Mouse (Mus musculus): ENCODE measurements around the gene Nhlrc4.

Nhlrc4 gene

DNA sequence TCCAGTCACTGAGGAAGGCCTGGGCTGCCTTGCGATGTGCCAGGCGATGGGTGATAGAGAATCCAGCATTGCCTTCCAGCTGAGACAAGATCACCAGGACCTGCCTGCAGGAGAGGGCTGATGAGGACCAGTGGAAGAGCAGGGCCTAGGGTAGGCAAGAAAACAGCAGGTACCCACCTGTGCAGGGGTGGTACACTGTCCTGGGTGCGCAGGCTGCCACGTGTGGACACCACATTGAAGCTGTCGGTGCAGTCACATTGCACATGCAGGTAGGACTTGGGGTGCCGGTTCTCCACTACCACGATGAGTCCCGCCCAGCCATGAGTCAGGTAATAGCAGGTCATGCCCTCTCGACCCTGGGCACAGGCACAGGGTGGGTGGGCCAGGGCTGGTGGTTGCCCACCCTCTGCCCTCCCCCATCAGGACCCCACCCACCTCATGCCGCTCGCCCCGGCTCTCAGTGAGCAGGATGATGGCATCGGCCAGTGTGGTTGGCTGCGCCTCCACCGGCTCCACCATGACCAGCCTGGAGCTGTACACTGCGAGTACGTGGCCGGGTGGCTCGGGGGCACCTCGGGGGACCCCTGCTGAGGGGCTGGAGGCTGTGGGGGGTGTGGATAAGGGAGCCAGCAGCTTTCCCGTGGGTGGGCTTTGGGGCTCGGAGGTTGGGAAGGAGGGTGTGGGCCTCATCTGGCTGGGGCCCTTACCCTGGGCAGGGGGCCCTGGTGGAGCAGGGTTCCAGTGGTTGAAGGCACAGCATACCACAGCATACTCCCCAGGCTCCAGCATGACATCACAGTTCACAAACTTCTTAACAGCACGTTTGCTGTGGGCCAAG lies 15.1 kb upstream of the Nhlrc4 start:
- in situ Hi-C loops (cut with MboI; ENCODE audit: low pct_unique_long_range_greater_than_20kb in 1 of 2, low sequenced_read_pairs in 2 of 2, unreplicated experiment in 1 of 2), result no loop called here

DNA sequence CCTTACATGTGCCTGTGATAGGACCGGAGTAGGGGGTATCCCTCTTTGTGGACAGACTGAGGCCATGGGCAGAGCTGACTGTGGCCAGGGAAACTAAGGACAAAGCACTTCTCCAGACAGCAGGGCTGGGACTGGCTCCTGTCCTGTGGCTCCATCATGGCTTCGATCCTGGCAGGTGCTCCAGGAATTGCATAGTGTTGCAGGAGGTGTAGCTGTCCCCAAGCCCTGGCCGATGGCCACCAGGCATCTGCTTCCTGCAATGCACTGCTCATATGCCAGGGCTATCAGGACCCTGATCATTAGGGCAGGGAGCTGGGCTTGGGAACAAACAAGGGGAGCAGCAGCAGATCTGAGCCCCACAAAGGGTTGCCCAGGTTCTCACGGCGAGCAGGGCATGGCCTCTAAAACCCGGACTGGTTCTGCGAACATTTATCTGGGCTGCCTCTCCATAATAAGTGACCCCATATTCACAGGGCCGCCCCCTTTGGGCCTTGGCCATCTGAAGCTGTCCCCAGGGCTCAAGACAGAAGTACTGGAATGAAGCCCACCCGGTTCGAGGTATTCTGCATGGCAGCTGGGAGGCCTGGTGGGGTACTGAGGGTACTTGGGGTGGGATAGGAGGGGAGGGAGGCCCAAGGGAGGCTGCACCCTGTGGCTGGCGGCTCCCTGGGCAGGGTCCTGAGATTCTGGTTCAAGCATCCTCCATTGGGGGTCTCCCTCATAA lies 14.2 kb upstream of the Nhlrc4 start:
- in situ Hi-C loops (cut with MboI; ENCODE audit: low pct_unique_long_range_greater_than_20kb in 1 of 2, low sequenced_read_pairs in 2 of 2, unreplicated experiment in 1 of 2), result no loop called here

DNA sequence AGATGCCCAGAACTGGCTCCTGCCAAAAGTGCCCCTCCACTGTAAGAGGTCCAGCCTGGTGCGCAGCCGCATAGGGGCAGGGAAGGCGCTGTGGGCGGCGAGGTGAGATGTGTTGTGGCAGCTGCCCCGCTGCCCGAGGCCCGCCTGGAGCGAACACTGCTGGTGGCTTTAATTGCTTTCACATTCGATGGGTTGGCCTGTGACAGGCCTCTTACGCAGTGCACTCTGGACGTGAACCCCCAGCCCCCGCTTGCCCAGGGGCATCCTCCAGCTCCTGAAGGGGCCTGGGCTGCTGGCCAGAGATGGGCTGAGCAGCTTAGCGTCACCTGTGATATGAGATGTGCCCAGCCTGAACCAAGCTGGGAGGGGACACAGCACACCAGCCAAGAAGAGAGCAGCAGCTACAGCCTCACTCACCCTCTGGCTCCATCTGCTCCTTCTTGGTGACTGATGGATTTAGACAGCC lies 12.9 kb upstream of the Nhlrc4 start:
- in situ Hi-C loops (cut with MboI; ENCODE audit: low pct_unique_long_range_greater_than_20kb in 1 of 2, low sequenced_read_pairs in 2 of 2, unreplicated experiment in 1 of 2), result no loop called here

DNA sequence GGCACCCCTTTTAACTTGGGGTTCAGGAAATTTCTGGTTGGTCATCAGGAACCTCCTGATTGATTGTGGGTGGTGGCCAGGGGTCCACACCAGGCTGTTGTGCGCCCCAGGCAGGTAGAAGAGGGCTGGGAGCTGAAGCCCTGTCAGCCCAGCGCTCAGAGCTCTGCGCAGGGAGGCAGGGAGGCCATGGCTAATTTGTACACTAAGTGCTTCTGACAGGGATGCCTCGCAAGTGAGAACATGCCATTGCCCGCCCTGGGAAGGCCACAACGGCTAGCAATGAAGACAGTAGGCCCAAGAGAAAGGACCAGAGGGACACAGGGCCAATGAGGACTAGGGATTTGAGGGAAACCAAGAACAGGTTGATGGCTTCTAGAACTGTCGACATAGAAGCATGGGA lies 11.9 kb upstream of the Nhlrc4 start:
- in situ Hi-C loops (cut with MboI; ENCODE audit: low pct_unique_long_range_greater_than_20kb in 1 of 2, low sequenced_read_pairs in 2 of 2, unreplicated experiment in 1 of 2), result no loop called here

DNA sequence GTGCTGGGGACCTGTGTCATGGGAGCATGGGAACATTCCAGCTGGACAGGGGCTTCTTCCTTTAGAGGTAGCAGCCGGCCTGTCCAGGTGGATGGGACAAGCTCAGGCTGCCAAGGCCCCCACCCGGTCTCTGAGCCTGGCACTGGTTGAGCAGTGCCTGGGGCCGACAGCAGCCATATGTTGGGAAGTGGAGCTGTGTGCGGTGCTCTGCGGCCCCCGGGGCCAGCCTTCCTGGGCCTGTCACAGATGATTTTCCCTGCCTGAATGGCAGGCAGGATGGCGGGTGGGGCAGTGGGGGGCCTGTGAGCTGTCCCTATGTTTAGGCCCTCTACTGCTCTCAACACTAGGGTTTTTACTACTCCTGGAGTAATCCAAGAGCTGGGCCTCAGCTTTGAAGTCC lies 11.4 kb upstream of the Nhlrc4 start:
- in situ Hi-C loops (cut with MboI; ENCODE audit: low pct_unique_long_range_greater_than_20kb in 1 of 2, low sequenced_read_pairs in 2 of 2, unreplicated experiment in 1 of 2), result no loop called here

DNA sequence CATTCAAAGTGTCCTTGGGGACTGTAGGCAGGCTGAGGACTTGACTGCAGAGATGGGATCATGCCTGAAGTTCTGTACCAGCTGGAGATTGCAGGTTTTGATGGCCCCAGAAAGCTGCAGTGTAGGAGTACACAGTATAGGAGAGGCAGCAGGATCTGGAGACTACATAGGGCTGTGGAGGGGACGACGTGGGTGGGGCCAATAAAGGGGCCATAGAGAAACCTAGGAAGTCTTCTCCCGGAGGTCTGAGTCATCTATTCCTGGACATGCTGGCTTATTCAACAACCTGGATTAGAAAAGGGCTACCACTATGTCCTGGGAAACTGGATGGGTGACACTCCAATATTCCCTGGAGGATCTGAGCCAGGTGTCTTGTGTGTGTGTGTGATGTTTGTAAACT lies 11.0 kb upstream of the Nhlrc4 start:
- in situ Hi-C loops (cut with MboI; ENCODE audit: low pct_unique_long_range_greater_than_20kb in 1 of 2, low sequenced_read_pairs in 2 of 2, unreplicated experiment in 1 of 2), result no loop called here

DNA sequence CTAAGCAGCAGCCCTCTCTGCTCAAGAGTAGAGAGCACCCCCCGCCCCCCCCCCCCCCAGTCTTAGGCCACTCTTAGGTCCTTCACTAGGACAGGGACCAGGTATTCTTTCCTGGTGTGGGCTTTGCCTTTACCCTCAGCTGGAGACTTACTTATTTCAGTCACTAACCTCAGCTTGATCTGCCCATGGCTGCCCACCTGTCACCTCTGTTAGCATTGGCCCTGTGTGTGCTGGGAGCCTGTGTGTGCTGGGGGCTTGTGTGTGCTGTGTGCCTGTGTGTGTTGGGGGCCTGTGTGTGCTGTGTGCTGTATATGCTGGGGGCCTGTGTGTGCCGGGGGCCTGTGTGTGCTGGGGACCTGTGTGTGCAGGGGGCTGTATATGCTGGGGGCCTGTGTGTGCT lies 9.9 kb upstream of the Nhlrc4 start:
- in situ Hi-C loops (cut with MboI; ENCODE audit: low pct_unique_long_range_greater_than_20kb in 1 of 2, low sequenced_read_pairs in 2 of 2, unreplicated experiment in 1 of 2), result no loop called here

DNA sequence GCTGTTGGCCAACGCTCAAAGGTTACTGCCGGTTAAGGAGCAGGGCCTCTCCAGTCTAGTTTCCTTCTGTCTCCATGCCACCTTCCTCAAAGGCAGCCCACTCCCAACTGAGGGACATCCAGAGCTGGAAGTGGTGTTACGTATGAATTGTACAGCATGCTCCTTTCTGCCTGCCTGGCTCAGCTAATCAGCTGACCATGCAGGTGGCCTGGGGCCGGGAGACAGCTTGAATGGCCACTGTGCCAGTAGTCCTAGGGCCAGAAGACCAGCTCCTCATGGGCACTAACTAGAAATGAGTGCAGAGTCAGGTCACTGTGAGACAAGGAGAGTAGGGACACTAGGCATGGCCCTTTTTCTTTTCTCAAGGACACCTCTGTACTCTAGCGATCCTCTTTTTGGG lies 8.4 kb upstream of the Nhlrc4 start:
- in situ Hi-C loops (cut with MboI; ENCODE audit: low pct_unique_long_range_greater_than_20kb in 1 of 2, low sequenced_read_pairs in 2 of 2, unreplicated experiment in 1 of 2), result no loop called here

DNA sequence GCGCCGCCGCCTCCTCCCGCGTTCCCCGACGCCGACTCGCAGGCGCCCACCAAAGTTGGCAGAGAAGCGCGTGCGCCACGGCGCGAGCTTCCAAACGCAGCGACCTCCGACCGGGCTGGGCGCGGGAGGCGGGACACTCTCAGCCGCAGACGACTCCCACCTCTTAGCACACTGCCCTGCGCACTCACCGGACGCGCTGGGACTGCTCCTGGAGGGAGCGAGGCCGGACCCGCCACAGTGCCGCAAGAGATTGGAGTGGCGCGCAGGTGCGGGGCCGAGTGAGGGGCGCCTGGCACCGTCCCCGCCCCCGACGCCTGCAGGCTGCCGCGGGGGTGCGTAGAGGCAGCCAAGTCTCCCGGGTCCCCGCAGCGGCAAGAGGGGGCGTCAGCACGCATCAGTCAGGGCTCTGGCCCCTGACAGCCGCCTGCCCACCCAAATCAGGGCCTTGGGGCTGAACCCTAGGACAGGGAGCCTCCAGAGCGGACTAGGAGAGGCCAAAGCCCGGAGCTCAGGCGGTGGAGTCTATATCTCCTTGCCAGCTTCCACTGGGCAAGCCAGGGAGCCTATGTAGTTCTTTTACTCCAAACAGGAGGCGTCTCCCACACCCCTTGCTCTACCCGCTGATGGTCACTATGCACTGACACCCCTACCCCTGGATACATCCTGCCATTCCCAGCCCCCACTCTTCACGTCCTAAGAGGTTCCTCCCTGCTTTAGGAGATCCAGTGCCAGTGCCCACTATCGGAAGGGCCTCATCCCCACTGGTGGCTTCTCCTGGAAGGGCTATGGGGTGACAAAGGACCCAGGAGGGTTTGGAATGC lies 7.3 kb upstream of the Nhlrc4 start, which contains the start of gene A930017K11Rik:
Gene A930017K11Rik, minus strand, starts transcription at position 763 of the 821 bp plus-strand sequence.
- in situ Hi-C loops (cut with MboI; ENCODE audit: low pct_unique_long_range_greater_than_20kb in 1 of 2, low sequenced_read_pairs in 2 of 2, unreplicated experiment in 1 of 2), result no loop called here

DNA sequence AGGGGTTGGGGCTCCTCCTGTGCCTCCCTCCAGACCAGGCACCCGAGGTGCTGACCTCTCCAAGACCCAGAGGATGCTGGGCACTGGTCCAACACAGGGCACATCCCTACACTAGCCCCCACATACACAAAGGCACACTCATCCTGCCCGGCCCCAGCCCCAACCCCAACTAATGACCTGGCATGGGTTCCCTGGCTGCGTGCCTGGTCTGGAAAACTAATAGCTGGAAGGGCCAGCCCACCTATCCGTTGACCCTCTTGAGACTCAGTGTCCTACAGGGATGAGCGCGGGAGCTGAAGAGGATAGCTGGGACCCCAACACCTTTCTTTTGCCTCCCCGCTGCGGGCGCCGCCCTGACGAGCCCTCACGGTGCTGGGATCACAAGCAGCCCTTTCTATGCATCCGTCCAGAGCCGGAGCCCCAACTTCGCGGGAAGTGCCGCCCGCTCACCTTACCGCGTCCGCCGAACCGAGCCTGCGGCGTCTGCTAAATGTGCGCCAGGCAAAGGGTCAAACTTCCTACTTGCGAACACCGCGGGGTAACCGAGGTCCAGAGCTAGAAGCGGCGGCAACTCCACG lies 6.6 kb upstream of the Nhlrc4 start:
- in situ Hi-C loops (cut with MboI; ENCODE audit: low pct_unique_long_range_greater_than_20kb in 1 of 2, low sequenced_read_pairs in 2 of 2, unreplicated experiment in 1 of 2), result no loop called here

DNA sequence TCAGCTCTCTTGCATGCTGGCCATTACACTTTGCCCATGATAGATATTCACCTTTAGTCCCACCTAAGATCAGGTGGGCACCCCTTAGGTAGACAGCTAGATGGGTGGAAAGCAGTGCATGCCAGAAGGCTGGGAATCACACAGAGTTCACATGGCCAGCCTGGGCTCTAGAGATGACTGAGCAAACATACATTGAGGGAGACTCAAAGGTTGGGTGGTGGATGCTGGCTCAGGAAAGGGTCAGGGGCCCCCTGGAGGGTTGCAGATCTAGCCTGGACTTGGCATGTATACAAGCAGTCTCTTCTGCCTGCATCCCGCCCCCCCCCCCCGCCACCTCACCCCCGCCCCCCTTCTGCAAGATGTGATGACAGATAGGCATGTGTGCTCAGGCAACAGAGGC lies 5.9 kb upstream of the Nhlrc4 start:
- in situ Hi-C loops (cut with MboI; ENCODE audit: low pct_unique_long_range_greater_than_20kb in 1 of 2, low sequenced_read_pairs in 2 of 2, unreplicated experiment in 1 of 2), result no loop called here

DNA sequence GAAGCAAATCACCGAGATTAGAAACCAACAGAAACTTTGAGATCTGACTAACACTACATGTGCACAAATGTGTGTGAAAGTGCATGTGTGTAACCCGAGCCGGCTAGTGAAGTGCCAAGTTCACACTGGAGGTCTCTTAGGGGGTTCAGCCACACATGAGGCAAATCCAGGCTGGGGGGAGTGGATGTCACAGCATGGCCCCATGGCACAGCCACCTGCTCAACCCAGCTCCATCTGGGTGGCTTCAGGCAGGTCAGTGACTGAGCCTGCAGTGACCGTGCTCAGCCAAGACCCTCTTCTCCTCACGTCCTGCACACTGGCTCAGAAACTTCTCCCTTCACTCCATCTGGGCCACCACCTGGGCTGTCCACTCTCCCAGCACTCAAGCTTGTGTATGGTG lies 5.2 kb upstream of the Nhlrc4 start:
- in situ Hi-C loops (cut with MboI; ENCODE audit: low pct_unique_long_range_greater_than_20kb in 1 of 2, low sequenced_read_pairs in 2 of 2, unreplicated experiment in 1 of 2), result no loop called here

DNA sequence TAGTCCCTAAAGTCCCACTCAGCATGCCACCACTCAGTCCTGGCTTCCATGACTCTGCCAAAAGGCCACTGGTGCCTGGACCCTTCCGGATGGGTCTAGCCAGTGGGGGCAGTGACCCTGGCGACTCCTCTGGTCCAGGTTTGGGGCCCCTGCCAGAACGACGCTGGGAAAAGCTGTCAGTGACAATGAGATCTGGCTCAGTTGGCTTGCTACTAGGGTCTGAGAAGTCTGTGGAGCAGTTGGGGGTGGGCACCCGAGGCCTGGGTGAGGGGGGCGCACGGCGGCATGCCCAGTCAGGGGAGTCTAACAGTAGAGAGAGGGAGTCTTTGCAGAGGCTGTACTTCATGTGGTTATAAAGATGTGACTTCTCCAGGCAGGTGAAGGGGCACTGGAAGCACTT lies 3.3 kb upstream of the Nhlrc4 start:
- in situ Hi-C loops (cut with MboI; ENCODE audit: low pct_unique_long_range_greater_than_20kb in 1 of 2, low sequenced_read_pairs in 2 of 2, unreplicated experiment in 1 of 2), result no loop called here

DNA sequence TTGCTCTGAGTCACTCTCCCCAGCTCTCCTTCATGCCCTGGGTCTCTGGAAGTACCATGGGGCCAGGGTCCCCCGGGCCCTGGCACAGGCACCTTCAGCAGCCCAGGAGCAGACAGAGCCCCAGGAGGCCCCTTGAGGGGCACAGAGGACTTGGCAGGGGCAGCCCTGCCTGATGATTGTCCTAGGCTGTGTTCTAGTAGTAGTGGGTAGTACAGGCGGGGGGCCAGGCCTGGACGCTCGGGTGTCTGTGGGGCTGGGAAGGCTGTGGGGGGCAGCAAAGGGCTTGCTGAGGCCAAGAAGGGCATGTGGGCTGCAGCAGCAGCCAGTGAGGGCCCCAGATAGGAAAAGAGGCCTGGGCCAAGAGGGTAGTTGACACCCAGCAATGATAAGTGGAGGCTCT lies 2.8 kb upstream of the Nhlrc4 start:
- in situ Hi-C loops (cut with MboI; ENCODE audit: low pct_unique_long_range_greater_than_20kb in 1 of 2, low sequenced_read_pairs in 2 of 2, unreplicated experiment in 1 of 2), result no loop called here

DNA sequence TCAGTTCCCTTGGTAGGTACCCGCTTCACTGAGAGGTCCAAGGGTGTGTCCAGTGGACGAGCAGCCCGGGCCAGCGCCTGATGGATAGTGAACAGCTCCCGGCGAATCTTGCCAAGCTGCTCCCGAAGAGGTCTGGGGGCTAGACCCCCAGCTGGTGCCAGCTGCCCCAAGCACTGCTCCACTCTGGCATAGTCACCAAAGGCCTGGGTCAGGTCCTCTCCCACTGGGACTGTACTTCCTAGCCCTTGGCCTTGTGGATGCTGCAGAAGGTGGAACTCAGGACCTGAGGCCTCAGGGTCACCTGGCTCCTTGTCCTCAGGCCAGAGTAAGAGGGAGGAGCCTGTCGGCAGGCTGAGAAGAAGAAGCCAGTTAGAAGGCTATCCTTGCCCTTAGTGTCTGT lies 2.1 kb upstream of the Nhlrc4 start:
- in situ Hi-C loops (cut with MboI; ENCODE audit: low pct_unique_long_range_greater_than_20kb in 1 of 2, low sequenced_read_pairs in 2 of 2, unreplicated experiment in 1 of 2), result no loop called here

DNA sequence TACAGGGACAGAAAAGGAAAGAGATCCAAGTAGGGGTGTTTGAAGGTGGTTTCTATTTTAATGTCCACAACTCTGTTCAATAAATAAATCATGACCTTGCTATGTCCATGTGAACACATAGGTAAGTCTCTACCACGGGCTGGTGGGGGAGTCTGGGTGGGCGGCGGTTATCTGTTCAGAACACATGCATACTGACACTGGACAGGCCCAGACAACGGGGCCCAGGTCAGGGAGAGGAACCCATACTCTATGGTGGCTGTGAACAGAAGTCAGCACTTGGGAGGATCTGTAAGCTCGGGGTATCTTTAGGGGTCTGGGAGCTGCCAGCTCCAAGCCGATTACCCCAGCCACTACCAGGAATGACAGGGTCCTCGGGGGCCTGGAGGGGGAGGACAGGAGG lies 1.6 kb upstream of the Nhlrc4 start:
- in situ Hi-C loops (cut with MboI; ENCODE audit: low pct_unique_long_range_greater_than_20kb in 1 of 2, low sequenced_read_pairs in 2 of 2, unreplicated experiment in 1 of 2), result no loop called here

DNA sequence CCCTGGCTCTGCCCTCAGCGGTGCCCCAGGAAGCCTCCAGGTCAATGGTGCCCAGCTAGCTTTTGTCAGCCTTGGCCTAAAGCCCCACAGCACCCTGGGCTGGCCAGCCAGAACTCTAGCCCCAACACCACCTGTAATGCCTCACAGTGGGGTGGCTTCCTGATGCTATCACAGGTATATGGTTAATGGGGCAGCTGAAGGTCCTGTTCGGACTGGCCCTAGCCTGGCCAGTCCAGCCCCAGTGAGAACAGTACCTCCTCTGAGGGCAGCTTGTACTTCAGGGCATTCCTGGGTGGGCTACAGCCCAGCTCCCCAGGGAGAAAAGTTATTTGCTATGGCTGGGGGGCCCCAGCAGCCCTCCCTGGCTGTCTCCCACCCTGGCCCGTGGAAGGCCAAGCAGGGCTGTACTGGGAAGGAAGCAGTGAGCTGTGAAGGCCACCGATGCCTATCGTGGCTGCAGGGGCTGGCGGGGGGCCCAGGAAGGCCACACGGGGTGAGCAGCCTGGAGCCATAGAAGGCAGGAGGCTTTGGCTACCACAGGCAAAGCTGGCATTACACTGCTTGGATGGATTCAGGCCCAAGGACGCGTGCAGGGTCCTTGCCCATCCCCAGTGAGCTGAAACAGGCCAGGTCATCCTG lies 875 bp upstream of the Nhlrc4 start:
- in situ Hi-C loops (cut with MboI; ENCODE audit: low pct_unique_long_range_greater_than_20kb in 1 of 2, low sequenced_read_pairs in 2 of 2, unreplicated experiment in 1 of 2), result no loop called here

DNA sequence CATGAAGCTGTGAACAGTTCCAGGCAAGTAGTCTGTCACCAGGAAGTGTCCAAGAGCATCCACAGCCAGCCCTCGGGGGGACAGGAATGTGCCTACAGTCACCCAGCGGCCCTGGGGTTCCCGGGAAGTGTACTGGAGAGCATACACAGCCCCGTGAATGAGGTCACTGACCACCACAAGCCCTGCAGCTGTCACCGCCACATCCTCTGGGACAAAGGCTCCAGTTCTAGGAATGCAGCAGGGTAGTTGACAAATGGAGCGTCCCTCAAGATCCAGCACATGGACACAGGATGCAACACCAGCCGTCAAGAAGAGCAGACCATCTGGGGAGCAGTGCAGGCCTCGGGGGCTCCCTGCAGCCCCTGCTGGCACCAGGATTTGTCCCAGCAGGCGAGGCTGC lies 992 bp downstream of the Nhlrc4 start:
- in situ Hi-C loops (cut with MboI; ENCODE audit: low pct_unique_long_range_greater_than_20kb in 1 of 2, low sequenced_read_pairs in 2 of 2, unreplicated experiment in 1 of 2), result no loop called here

Data from mouse embryonic stem cell (cell line).